Mouse (Mus musculus) bone marrow, adult 2 months (tissue): Measurements from ENCODE around the gene Tktl2. TPM values are rescaled to one million over a fixed set of nuclear protein-coding genes. Genes with fewer than 3 reads are reported as not detected.

Experiments
- H3K27ac ChIP-seq: fragments of 200-500 bp; 2 replicates; pipeline ENCODE4 v1.5.1; 2012; ENCODE audit warnings: low read depth, mild to moderate bottlenecking, control low read depth, inconsistent platforms, low read length; ENCODE audit not compliant: control insufficient read depth, poor library complexity, insufficient read depth
- H3K4me1 ChIP-seq: fragments of 200-500 bp; 2 replicates; pipeline ENCODE4 v1.6.1; 2011; ENCODE audit warnings: low read length; ENCODE audit not compliant: control insufficient read depth, insufficient read depth
- H3K4me3 ChIP-seq: fragments of 200-500 bp; replicated peaks from 2 replicates; pipeline ENCODE3; 2011; ENCODE audit warnings: mild to moderate bottlenecking, low read depth, low read length, control low read depth; ENCODE audit not compliant: control insufficient read depth
- CTCF ChIP-seq: fragments of 200-500 bp; IDR thresholded peaks from 2 replicates; pipeline ENCODE4 v1.5.1; 2011; ENCODE audit warnings: low read length, control low read depth; ENCODE audit not compliant: control insufficient read depth, insufficient read depth
- POLR2A ChIP-seq: fragments of 200-500 bp; IDR thresholded peaks from 2 replicates; pipeline ENCODE4 v1.6.1; 2011; ENCODE audit warnings: low read depth, mild to moderate bottlenecking, control low read depth, low read length, borderline replicate concordance; ENCODE audit not compliant: control insufficient read depth
- WGBS: fragments of 180-500 bp; shearing (Covaris S2); methylation state at CpG from one replicate; pipeline ENCODE4 v1.1.7; 2018; 5-methylcytosine and 5-hydroxymethylcytosine counted together
- polyA plus RNA-seq: library from polyadenylated mRNA; stranded (reverse); fragments of >200 nt; gene quantifications from 2 replicates; pipeline ENCODE4 v1.2.4, GENCODE M21; 2011; ENCODE audit warnings: low replicate concordance; ENCODE audit not compliant: missing spikeins, insufficient read depth, insufficient read length

Tktl2 gene
- polyA plus RNA-seq: not detected in 2 replicates

DNA sequence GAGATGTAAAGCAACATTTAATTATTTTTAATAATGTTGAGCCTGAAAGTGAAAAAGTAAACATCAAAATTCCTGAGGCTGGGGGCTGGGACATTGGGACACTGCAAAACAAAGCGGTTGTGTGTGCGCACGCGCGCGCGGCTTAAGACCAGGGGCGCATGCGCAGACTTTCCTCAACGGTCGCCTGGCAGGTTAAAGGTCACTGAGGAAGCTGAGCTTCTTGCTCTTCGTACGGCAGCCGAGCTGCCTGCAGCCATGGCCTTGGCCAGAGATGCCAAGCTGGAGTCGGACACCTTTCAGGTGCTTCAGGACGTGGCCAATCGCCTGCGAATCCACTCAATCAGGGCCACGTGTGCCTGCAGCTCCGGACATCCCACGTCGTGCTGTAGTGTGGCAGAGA, at the start of gene Tktl2:
Tktl2 (plus strand) TSS at position 220 of the 400 bp plus-strand sequence.
- H3K4me3 ChIP-seq: no peak within 1 kb of the TSS
- H3K27ac ChIP-seq: no peak within 1 kb of the TSS
- TF ChIP-seq POLR2A: no peak
- TF ChIP-seq CTCF: no peak
- no peaks in the 10 kb centered on the region for H3K4me1 ChIP-seq
- 91% methylated on average over 22 of the region's 22 CpGs for WGBS

DNA sequence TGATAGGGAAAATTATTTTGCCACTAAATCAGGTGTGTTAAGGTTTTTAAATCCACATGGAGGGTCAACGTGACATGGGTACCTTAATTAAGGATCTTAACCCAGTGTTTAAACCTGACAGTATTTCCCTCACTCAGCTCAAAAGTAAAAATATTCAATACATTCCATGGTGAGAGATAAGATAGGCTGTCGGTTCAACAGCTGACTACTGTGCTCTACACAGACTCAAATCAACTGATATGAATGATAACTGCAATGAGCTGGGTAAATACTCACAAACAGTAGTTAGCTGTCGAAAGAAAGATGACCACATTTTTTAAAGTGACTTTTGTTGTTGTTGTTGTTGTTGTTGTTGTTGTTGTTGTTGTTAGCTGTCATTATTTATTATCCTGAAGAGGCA, 41.7 kb upstream of the Tktl2 start:
- WGBS: 49% methylated on average over 3 of the region's 3 CpGs
- TF ChIP-seq CTCF (no peak), POLR2A (no peak)
- H3K4me1 ChIP-seq: no peaks in the 10 kb centered on the region
- H3K4me3 ChIP-seq: no peak overlapping the region
- H3K27ac ChIP-seq: no peak overlapping the region

GRCm38 (mm10) chr8:66476880-66477279, 34.7 kb upstream of the Tktl2 start:
- Histone ChIP-seq H3K27ac (no peak overlapping the region; the same call in 1 of the 2 replicates), H3K4me3 (no peak overlapping the region), H3K4me1 (no peaks in the 10 kb centered on the region; the same call in 1 of the 2 replicates)
- TF ChIP-seq CTCF (no peak), POLR2A (no peak)
- 63% methylated on average over 3 of the region's 3 CpGs for WGBS

DNA sequence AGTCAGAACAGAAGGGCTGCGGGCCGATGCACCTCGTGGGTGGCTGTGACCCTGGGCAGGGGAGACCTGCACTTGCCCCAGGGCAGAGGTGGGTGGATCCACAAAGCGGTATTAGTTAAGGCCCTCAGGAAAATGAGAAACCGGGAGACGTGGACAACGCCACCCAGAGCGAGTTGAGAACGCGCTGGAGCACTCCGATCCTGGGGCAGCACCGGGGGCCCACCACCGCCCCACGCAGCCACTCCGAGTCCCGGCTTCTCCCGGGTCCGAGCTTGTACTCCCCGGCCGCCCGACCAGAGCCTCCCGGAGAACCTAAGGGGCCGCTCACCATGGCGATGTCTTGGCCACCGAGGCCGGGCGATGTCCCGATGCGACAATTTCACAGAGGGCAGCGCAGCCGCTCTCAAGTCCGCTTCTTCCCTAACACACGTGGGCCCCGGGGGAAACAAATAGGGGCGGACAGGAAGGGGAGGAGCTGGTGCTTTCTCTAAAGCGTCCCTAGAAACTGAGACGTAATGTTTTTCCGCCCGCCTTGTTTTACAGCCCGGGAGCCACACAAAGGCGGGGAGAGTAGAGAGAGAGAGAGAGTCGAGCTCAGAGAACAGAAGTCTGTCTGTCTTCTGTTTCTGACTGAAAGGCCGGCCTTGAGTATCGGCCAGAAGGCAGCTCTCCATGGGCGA, 25.3 kb upstream of the Tktl2 start, which contains the start of gene Tma16:
Tma16 (minus strand) TSS at position 447 of the 680 bp plus-strand sequence.
- WGBS: under 1% methylated on average over 45 of the region's 45 CpGs
- Histone ChIP-seq H3K4me3 (peak within 1 kb of the TSS; percentile 78), H3K4me1 (no peaks in the 10 kb centered on the region), H3K27ac (no peak within 1 kb of the TSS)
- TF ChIP-seq CTCF (no peak), POLR2A (peak; percentile 21; the same call in 1 of the 2 replicates)

GRCm38 (mm10) chr8:66488556-66488955, 23.0 kb upstream of the Tktl2 start:
- no peak overlapping the region for H3K4me3 ChIP-seq
- H3K27ac ChIP-seq: no peak overlapping the region
- WGBS: 60% methylated on average over 3 of the region's 3 CpGs
- H3K4me1 ChIP-seq: no peaks in the 10 kb centered on the region
- TF ChIP-seq POLR2A: no peak

DNA sequence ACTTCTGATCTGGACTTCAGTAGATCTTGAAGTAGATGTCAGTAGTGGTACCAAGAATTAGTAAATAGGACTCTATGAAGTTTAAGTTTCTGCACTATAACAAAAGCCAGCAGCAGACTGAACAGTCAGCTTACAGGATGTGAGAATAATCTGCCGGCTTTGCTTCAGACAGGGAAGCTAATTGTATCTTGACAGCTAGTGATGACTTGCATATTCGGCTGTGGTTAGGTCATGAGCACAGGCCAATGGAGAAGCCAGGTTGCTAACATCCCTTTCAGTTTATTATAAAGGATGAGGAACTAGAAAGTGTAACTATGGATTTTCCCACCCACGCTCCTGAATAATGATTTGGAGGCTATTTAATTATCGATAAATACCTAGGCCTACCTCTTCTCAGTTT, 20.9 kb upstream of the Tktl2 start:
- H3K4me1 ChIP-seq: no peaks in the 10 kb centered on the region
- TF ChIP-seq POLR2A: no peak
- no peak for TF ChIP-seq CTCF
- H3K27ac ChIP-seq: no peak overlapping the region
- no peak overlapping the region for H3K4me3 ChIP-seq
- 14% methylated on average over 4 of the region's 4 CpGs for WGBS

GRCm38 (mm10) chr8:66494496-66494895, 17.1 kb upstream of the Tktl2 start:
- WGBS: 61% methylated on average over 2 of the region's 2 CpGs
- Histone ChIP-seq H3K4me3 (no peak overlapping the region), H3K4me1 (no peaks in the 10 kb centered on the region), H3K27ac (no peak overlapping the region)
- TF ChIP-seq CTCF (no peak), POLR2A (no peak)

DNA sequence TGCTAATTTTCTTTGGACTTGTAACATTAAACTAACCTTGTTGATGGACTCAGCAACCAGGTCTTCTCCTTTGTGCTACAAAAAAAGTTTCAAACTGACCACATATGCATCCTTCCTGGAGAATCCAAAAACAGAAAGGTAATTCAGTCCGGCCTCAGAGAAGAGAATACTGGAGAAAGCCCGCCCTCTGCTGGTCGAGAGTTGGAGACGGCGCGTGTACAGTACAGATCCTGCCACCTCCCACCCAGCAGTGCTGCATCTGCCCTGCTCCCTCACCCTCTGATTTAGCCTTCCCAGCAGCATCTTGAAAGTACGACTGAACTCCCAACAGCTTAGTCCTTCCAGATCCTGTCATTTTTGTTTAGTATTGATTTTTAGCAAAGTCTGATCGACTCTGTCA, 15.8 kb upstream of the Tktl2 start:
- no peaks in the 10 kb centered on the region for H3K4me1 ChIP-seq
- 6% methylated on average over 8 of the region's 8 CpGs for WGBS
- no peak for TF ChIP-seq POLR2A
- peak; percentile 81 for TF ChIP-seq CTCF
- no peak overlapping the region for H3K27ac ChIP-seq
- H3K4me3 ChIP-seq: no peak overlapping the region
